Mouse (Mus musculus) liver, embryonic 13.5 days (tissue): ENCODE results near the gene Fbxl19. TPM values are rescaled to one million over a fixed set of nuclear protein-coding genes. Genes with fewer than 3 reads are reported as not detected.

ENCODE experiments used
- ATAC-seq: fragments of 200-750 bp; cut with Nextera tagmentation; 2 replicates; pipeline ENCODE4 v1.8.0; 2017; ENCODE audit warnings: low read depth, mild to moderate bottlenecking, moderate number of reproducible peaks, moderate library complexity
- DNase-seq: peaks from one replicate; pipeline ENCODE4 v3.0.0; 2022
- H3K27ac ChIP-seq: fragments of 300-500 bp; sonication (generic); 2 replicates; pipeline ENCODE4 v1.5.1; 2015; ENCODE audit warnings: moderate library complexity, mild to moderate bottlenecking, inconsistent platforms
- H3K27me3 ChIP-seq: fragments of 300-500 bp; sonication (generic); 2 replicates; pipeline ENCODE4 v1.6.1; 2015; ENCODE audit warnings: mild to moderate bottlenecking, inconsistent platforms
- H3K36me3 ChIP-seq: fragments of 300-500 bp; sonication (generic); 2 replicates; pipeline ENCODE4 v1.6.1; 2015; ENCODE audit warnings: mild to moderate bottlenecking, inconsistent platforms
- H3K4me1 ChIP-seq: fragments of 300-500 bp; sonication (generic); replicated peaks from 2 replicates; pipeline ENCODE4 v1.6.1; 2015; ENCODE audit warnings: inconsistent platforms
- H3K4me2 ChIP-seq: fragments of 300-500 bp; sonication (generic); 2 replicates; pipeline ENCODE4 v1.6.1; 2015; ENCODE audit warnings: inconsistent platforms, mild to moderate bottlenecking, moderate library complexity
- H3K4me3 ChIP-seq: fragments of 300-500 bp; sonication (generic); replicated peaks from 2 replicates; pipeline ENCODE4 v1.5.1; 2015; ENCODE audit warnings: mild to moderate bottlenecking, inconsistent platforms
- H3K9ac ChIP-seq: fragments of 300-500 bp; sonication (generic); 2 replicates; pipeline ENCODE4 v1.6.1; 2015; ENCODE audit warnings: mild to moderate bottlenecking, inconsistent platforms
- H3K9me3 ChIP-seq: fragments of 300-500 bp; sonication (generic); replicated peaks from 2 replicates; pipeline ENCODE4 v1.6.1; 2016; ENCODE audit warnings: inconsistent platforms
- WGBS: fragments of 180-500 bp; shearing (Covaris S2); methylation state at CpG from one replicate; pipeline ENCODE4 v1.1.7; 2015; ENCODE audit not compliant: insufficient replicate concordance; 5-methylcytosine and 5-hydroxymethylcytosine counted together
- polyA plus RNA-seq: library from polyadenylated mRNA; unstranded; fragments of >200 nt; fragmentation: Nextera tagmentation; extraction: Ambion mirVana; gene quantifications from 2 replicates; pipeline ENCODE4 v1.2.1, GENCODE M21; 2015

The Fbxl19 gene
- polyA plus RNA-seq = 3.1 and 3.3 TPM in 2 replicates

- DNase-seq = peak; percentile 60
- H3K36me3 ChIP-seq = peaks cover 17% of the 10 kb centered on the region
- peak within 1 kb of the TSS; percentile 98 for H3K4me2 ChIP-seq
- no peaks in the 10 kb centered on the region for H3K27me3 ChIP-seq
- no peaks in the 10 kb centered on the region for H3K9me3 ChIP-seq
- no peak for ATAC-seq
- peaks cover 37% of the 10 kb centered on the region for H3K4me1 ChIP-seq
- H3K9ac ChIP-seq = peak within 1 kb of the TSS; percentile 78
- peak within 1 kb of the TSS; percentile 84 for H3K27ac ChIP-seq
- peak within 1 kb of the TSS; percentile 70 for H3K4me3 ChIP-seq
- WGBS = under 1% methylated on average over 26 of the region's 26 CpGs
Measured at GRCm38 (mm10) chr7:127744366-127745045, at the start of gene Fbxl19. Gene Fbxl19, plus strand, starts transcription at chr7:127744543.

GRCm38 (mm10) chr7:127698986-127699385 is 45.4 kb upstream of the Fbxl19 start:
- Histone ChIP-seq H3K4me1 (peaks cover 26% of the 10 kb centered on the region), H3K27ac (no peak overlapping the region), H3K27me3 (no peaks in the 10 kb centered on the region), H3K4me2 (no peak overlapping the region), H3K4me3 (no peak overlapping the region), H3K9ac (no peak overlapping the region), H3K9me3 (no peaks in the 10 kb centered on the region), H3K36me3 (peaks cover 10% of the 10 kb centered on the region; the same call in 1 of the 2 replicates)
- 63% methylated on average over 6 of the region's 6 CpGs for WGBS
- no peak for ATAC-seq
- no peak for DNase-seq

- Histone ChIP-seq H3K9ac (no peak overlapping the region), H3K36me3 (peaks cover 23% of the 10 kb centered on the region), H3K4me1 (peaks cover 33% of the 10 kb centered on the region), H3K27ac (no peak overlapping the region), H3K4me2 (no peak overlapping the region), H3K27me3 (no peaks in the 10 kb centered on the region), H3K9me3 (no peaks in the 10 kb centered on the region), H3K4me3 (no peak overlapping the region)
- DNase-seq (no peak), ATAC-seq (no peak)
- 40% methylated on average over 3 of the region's 3 CpGs for WGBS
Measured at GRCm38 (mm10) chr7:127700712-127701331, 43.5 kb upstream of the Fbxl19 start.

GRCm38 (mm10) chr7:127703561-127704178 is 40.7 kb upstream of the Fbxl19 start:
- DNase-seq (no peak), ATAC-seq (no peak)
- no peak overlapping the region for H3K4me2 ChIP-seq
- H3K27me3 ChIP-seq = no peaks in the 10 kb centered on the region
- no peak overlapping the region for H3K9ac ChIP-seq
- no peak overlapping the region for H3K27ac ChIP-seq
- H3K9me3 ChIP-seq = no peaks in the 10 kb centered on the region
- peaks cover 48% of the 10 kb centered on the region for H3K4me1 ChIP-seq
- no peak overlapping the region for H3K4me3 ChIP-seq
- H3K36me3 ChIP-seq = peaks cover 30% of the 10 kb centered on the region
- 74% methylated on average over 8 of the region's 8 CpGs for WGBS

DNA sequence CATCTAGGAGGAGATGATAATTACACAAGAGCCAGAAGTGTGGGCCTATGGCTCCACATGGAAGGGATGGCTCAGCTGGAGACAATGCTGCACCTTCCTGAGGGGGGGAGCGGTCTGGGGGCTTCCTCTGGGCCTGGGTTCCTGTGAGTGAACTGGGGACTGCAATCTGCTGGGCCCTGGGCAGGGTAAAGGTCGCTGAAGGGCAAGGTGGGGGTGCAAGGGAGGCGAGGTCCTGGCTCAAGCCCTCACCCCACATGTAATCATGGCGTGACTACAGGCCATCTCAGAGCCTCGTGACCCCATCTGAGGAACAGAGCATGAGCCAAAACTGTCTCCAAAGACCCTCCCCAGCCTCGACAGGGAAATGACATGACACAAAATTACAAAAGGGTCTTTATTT is 39.7 kb upstream of the Fbxl19 start:
- no peak overlapping the region; the same call in 1 of the 2 replicates for H3K27ac ChIP-seq
- WGBS = 63% methylated on average over 6 of the region's 6 CpGs
- H3K9ac ChIP-seq = no peak overlapping the region
- H3K4me3 ChIP-seq = no peak overlapping the region
- peaks cover 30% of the 10 kb centered on the region for H3K36me3 ChIP-seq
- H3K4me2 ChIP-seq = no peak overlapping the region
- H3K4me1 ChIP-seq = peaks cover 57% of the 10 kb centered on the region
- H3K27me3 ChIP-seq = no peaks in the 10 kb centered on the region
- no peak for ATAC-seq
- no peaks in the 10 kb centered on the region for H3K9me3 ChIP-seq
- no peak for DNase-seq

DNA sequence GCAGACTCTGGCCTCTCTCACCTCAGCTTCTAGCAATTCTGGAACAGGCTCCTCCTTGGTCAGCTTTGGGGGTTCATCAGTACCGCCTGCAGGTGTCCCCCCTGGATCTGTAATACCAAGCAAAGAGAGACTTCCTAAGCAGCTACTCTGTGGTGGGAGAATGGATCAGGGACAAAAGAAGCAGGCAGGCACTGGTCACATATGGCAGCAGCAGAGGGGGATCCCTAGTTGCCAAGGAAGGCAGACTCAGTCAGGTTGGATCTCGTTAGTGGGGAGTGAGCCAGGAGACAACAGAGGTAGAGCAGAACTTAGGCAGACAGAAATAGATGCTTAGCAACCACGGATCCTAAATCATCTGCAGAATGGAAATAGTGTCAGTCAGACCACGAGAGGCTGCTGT is 38.6 kb upstream of the Fbxl19 start:
- no peak overlapping the region for H3K9ac ChIP-seq
- 68% methylated on average over 4 of the region's 4 CpGs for WGBS

GRCm38 (mm10) chr7:127707045-127707956 is 37.0 kb upstream of the Fbxl19 start:
- H3K4me1 ChIP-seq = peaks cover 56% of the 10 kb centered on the region

More for the DNA sequence above, 38.6 kb upstream of the Fbxl19 start:
- ATAC-seq (no peak), DNase-seq (no peak)
- Histone ChIP-seq H3K4me2 (no peak overlapping the region), H3K4me1 (peaks cover 50% of the 10 kb centered on the region), H3K27ac (no peak overlapping the region), H3K27me3 (no peaks in the 10 kb centered on the region), H3K9me3 (no peaks in the 10 kb centered on the region), H3K4me3 (no peak overlapping the region), H3K36me3 (peaks cover 30% of the 10 kb centered on the region)

DNA sequence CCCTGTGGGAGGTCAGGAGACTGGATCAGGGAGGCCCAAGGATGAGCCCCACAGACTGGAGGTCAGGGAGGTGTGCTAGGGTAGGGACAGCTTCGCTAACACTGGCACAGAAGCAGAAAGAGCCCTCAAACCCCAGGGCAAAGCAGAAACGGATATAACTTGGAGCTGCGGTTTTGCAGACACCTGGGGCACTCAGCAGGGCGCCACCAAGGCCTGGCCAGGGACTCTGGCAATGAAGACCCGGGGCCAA is 36.5 kb upstream of the Fbxl19 start:
- H3K27me3 ChIP-seq = no peaks in the 10 kb centered on the region
- peak overlapping the region; percentile 89 for H3K27ac ChIP-seq
- ATAC-seq = no peak; the same call in 1 of the 2 replicates
- DNase-seq = no peak
- H3K36me3 ChIP-seq = peaks cover 29% of the 10 kb centered on the region
- no peaks in the 10 kb centered on the region for H3K9me3 ChIP-seq
- H3K4me2 ChIP-seq = peak overlapping the region; percentile 97
- WGBS = under 1% methylated on average over 5 of the region's 5 CpGs
- H3K4me1 ChIP-seq = peaks cover 58% of the 10 kb centered on the region
- peak overlapping the region; percentile 84 for H3K9ac ChIP-seq
- peak overlapping the region; percentile 77 for H3K4me3 ChIP-seq

More at GRCm38 (mm10) chr7:127707045-127707956, 37.0 kb upstream of the Fbxl19 start:
- WGBS = 32% methylated on average over 22 of the region's 22 CpGs
- peak overlapping the region; percentile 97 for H3K4me2 ChIP-seq
- peaks cover 30% of the 10 kb centered on the region for H3K36me3 ChIP-seq
- ATAC-seq = no peak
- peak overlapping the region; percentile 84 for H3K9ac ChIP-seq
- DNase-seq = no peak
- no peaks in the 10 kb centered on the region for H3K27me3 ChIP-seq
- peak overlapping the region; percentile 77 for H3K4me3 ChIP-seq
- H3K27ac ChIP-seq = peak overlapping the region; percentile 89
- H3K9me3 ChIP-seq = no peaks in the 10 kb centered on the region

DNA sequence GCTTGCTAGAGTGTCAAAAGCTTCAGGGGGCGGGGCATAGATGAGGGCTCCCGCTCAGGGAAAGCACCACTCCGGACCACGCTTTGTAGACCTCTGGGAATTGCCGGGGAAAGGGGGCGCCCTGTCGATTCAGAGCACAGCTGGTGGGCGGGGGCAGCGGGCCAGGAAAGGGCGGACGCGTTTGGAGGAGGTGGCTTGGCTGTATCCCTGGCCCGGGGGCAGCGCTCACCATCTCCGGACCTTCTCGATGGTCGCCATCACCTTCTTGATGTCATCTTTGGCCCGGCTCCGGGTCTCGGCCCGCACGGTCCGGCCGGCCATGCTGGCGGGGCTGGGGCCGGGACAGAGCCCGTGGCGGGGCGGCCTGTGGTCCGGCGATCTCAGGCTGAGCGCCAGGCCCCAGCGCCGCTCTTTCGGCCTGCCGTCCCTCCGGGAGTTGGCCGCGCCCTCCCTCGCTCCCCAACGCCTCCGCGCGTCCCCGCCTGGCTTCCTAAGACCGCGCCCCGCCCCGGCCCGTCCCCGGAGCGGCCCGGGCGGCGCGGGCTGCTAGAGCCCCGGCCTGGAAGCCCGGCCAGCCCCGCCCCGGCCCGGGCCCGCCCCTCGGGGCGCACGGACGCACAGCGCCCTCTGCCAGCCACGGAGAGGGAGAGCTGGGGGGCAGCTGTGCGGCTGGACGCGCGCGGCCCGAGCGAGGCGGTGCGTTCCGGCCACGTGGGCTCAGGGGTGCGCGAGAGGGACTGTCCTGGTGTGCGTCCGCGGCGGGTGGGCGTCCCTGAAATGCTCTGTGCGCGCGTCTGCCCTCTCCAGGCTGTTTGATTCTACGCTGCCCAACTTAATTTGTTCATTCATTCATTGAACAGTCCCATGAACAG is 35.9 kb upstream of the Fbxl19 start, which contains the start of gene Bcl7c:
Bcl7c (minus strand) TSS at position 727 of the 872 bp plus-strand sequence.
- DNase-seq (peak; percentile 82), ATAC-seq (peak; percentile 92)
- peak within 1 kb of the TSS; percentile 89 for H3K27ac ChIP-seq
- peaks cover 59% of the 10 kb centered on the region for H3K4me1 ChIP-seq
- H3K36me3 ChIP-seq = peaks cover 23% of the 10 kb centered on the region
- H3K4me2 ChIP-seq = peak within 1 kb of the TSS; percentile 97
- no peaks in the 10 kb centered on the region for H3K27me3 ChIP-seq
- H3K4me3 ChIP-seq = peak within 1 kb of the TSS; percentile 77
- WGBS = under 1% methylated on average over 85 of the region's 90 CpGs
- no peaks in the 10 kb centered on the region for H3K9me3 ChIP-seq
- peak within 1 kb of the TSS; percentile 84 for H3K9ac ChIP-seq

DNA sequence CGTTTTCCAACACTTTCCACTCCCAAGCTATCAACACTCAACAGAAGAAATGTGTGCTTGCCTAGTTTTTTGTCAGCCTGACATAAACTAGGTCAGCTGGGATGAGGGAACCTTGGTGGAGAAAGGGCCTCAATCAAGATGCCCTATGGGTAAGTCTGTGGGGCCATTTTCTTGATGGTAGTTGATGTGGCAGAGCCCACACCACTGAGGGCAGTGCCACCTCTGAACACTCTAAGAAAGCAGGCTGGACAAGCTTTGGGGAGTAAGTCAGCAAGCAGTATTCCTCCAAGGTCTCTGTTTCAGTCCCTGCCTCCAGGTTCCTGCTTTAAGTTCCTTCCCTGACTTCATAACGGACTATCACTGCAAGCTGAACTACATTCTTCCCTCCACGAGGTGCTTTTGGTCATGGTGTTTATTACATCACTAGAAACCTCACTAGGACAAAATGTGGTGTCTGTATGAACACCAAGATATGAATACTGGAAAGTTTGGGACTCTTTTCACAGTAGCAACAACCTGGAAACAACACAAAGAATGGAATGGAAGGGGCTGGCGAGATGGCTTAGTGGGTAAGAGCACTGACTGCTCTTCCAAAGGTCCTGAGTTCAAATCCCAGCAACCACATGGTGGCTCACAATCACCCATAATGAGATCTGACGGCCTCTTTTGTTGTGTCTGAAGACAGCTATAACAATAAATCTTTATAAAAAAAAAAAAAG is 34.9 kb upstream of the Fbxl19 start:
- ATAC-seq (no peak), DNase-seq (no peak)
- H3K4me3 ChIP-seq = peak overlapping the region; percentile 77
- peak overlapping the region; percentile 84 for H3K9ac ChIP-seq
- no peaks in the 10 kb centered on the region for H3K9me3 ChIP-seq
- peak overlapping the region; percentile 97 for H3K4me2 ChIP-seq
- peaks cover 15% of the 10 kb centered on the region for H3K36me3 ChIP-seq
- H3K27me3 ChIP-seq = no peaks in the 10 kb centered on the region
- H3K27ac ChIP-seq = peak overlapping the region; percentile 89
- peaks cover 49% of the 10 kb centered on the region for H3K4me1 ChIP-seq
- WGBS = 61% methylated on average over 5 of the region's 5 CpGs
